Mouse (Mus musculus) ES-E14 (cell line): Measurements from ENCODE around the gene Fam198b.

ENCODE experiments used
- ZC3H11A ChIP-seq: IDR thresholded peaks from 2 replicates; pipeline ENCODE4 v1.6.1; 2012; ENCODE audit warnings: low read depth, mild to moderate bottlenecking, inconsistent platforms, low read length, borderline replicate concordance
- ZNF384 ChIP-seq: IDR thresholded peaks from 2 replicates; pipeline ENCODE4 v1.6.1; 2012; ENCODE audit warnings: low read depth, low read length, inconsistent platforms

GRCm38 (mm10) chr3:79900502-79900901 is 16.2 kb downstream of the Fam198b start:
- TF ChIP-seq ZNF384 (peak; percentile 76), ZC3H11A (no peak)
